Mouse (Mus musculus) left cerebral cortex, adult 11 months (tissue): ENCODE measurements at regions not wholly inside any gene's neighbourhood (a gene's known extent, or its start where the extent isn't known, plus 50 kb on each side); places are given as distances from the start of the nearest gene placed in this dataset.

Experiments
- DNase-seq: peaks from one replicate; pipeline ENCODE4 v3.0.0; 2022; ENCODE audit warnings: low spot score

GRCm38 (mm10) chr5:118316310-118317017 is 71.4 kb downstream of the 2410131K14Rik start:
- DNase-seq, result no peak

GRCm38 (mm10) chr5:118318073-118318472 is 73.0 kb downstream of the 2410131K14Rik start:
- no peak for DNase-seq

GRCm38 (mm10) chr5:118318883-118319282 is 73.9 kb downstream of the 2410131K14Rik start:
- DNase-seq, result no peak

- DNase-seq, result no peak
Observed at GRCm38 (mm10) chr5:118321719-118322455, 76.9 kb downstream of the 2410131K14Rik start.

- DNase-seq, result no peak
Observed at GRCm38 (mm10) chr5:118323151-118323550, 78.1 kb downstream of the 2410131K14Rik start.

- DNase-seq, result no peak
Observed at GRCm38 (mm10) chr5:118326837-118327541, 82.0 kb downstream of the 2410131K14Rik start.

- no peak for DNase-seq
Observed at GRCm38 (mm10) chr5:118327961-118328712, 83.1 kb downstream of the 2410131K14Rik start.

GRCm38 (mm10) chr5:118329143-118329542 is 84.1 kb downstream of the 2410131K14Rik start:
- DNase-seq, result no peak

GRCm38 (mm10) chr5:118331286-118331607 is 86.2 kb downstream of the 2410131K14Rik start:
- peak; percentile 57 for DNase-seq

- peak; percentile 71 for DNase-seq
Observed at GRCm38 (mm10) chr5:118331608-118332394, 86.8 kb downstream of the 2410131K14Rik start.

GRCm38 (mm10) chr5:118334054-118334453 is 89.0 kb downstream of the 2410131K14Rik start:
- DNase-seq, result no peak

GRCm38 (mm10) chr5:118338186-118338585 is 93.2 kb downstream of the 2410131K14Rik start:
- no peak for DNase-seq

- peak; percentile 39 for DNase-seq
Observed at GRCm38 (mm10) chr5:118339676-118340661, 94.9 kb downstream of the 2410131K14Rik start.

- DNase-seq, result peak; percentile 53
Observed at GRCm38 (mm10) chr5:118343444-118344320, 98.7 kb downstream of the 2410131K14Rik start.

GRCm38 (mm10) chr5:118345226-118345625 is 100.2 kb downstream of the 2410131K14Rik start:
- no peak for DNase-seq

GRCm38 (mm10) chr5:118349057-118349456 is 104.0 kb downstream of the 2410131K14Rik start:
- no peak for DNase-seq

GRCm38 (mm10) chr5:118351301-118351700 is 106.3 kb downstream of the 2410131K14Rik start:
- DNase-seq, result no peak

- peak; percentile 46 for DNase-seq
Observed at GRCm38 (mm10) chr5:118352142-118352541, 107.1 kb downstream of the 2410131K14Rik start.

- no peak for DNase-seq
Observed at GRCm38 (mm10) chr5:118353061-118353460, 108.0 kb downstream of the 2410131K14Rik start.
